ENCODE assay signal across 27 mouse cellular contexts in genomic region chr1:131043636-131044035, GRCm38 (mm10). TPM values are rescaled to one million over a fixed set of nuclear protein-coding genes. Genes with fewer than 3 reads are reported as not detected.
A peak's percentile ranks its signal among the peaks of the same experiment; 100 is the strongest.
DNase-seq lines count a peak whose midpoint lies in the region; ATAC-seq lines count a peak whose summit lies in the region.
"Had no signal": no experiment of that assay in that cellular context is flagged by ENCODE, and none has a peak within 500 bp of the region (broad histone marks: within the 10 kb centered on the region; RNA-seq: fewer than 3 reads in every experiment).

No protein-coding gene starts in this region.

- WGBS in forebrain, embryonic 14.5 days = 92% methylated on average over 4 of the region's 4 CpGs

- no peak overlapping the region for H3K4me2 ChIP-seq in forebrain, embryonic 14.5 days (ENCODE audit: low read length)

- DNase-seq in cerebellum, postnatal 10 days = peak; percentile 41 to 44
- no peak for DNase-seq in cerebellum, adult 11 months
- peak; percentile 85 for DNase-seq in heart, adult 11 months
- no peak for DNase-seq in heart, adult 18-20 months
- DNase-seq in testis, postnatal 10 days (ENCODE audit: low spot score) = peak; percentile 85
- DNase-seq in testis, postnatal 14 days (ENCODE audit: low spot score) = peak; percentile 72
- DNase-seq in forebrain, embryonic 14.5 days (ENCODE audit: low spot score) = no peak
- no peak for DNase-seq in right cerebral cortex, postnatal 10 days (ENCODE audit: low spot score in 2 of 2)
- DNase-seq: adrenal gland, adult 2 months; adrenal gland, adult 8-10 months; adrenal gland, postnatal 10 days; adrenal gland, postnatal 14 days; adrenal gland, postnatal 25 days; adrenal gland, postnatal 36 days; B cell, adult 2 months; cerebellum, adult 11-12 months; cerebellum, adult 18-20 months had no signal

- no peaks in the 10 kb centered on the region for H3K9me3 ChIP-seq in forebrain, embryonic 14.5 days (replicated peaks; ENCODE audit: control insufficient read depth, low read length)
- H3K9me3 ChIP-seq: G1E had no signal

- no peak overlapping the region for H3K9ac ChIP-seq in forebrain, embryonic 14.5 days (ENCODE audit: low read length)

- no peaks in the 10 kb centered on the region for H3K4me1 ChIP-seq in forebrain, embryonic 14.5 days (ENCODE audit: control insufficient read depth, insufficient read depth, low read length)

- H3K36me3 ChIP-seq in forebrain, embryonic 14.5 days (ENCODE audit: control insufficient read depth, insufficient read depth, low read length) = no peaks in the 10 kb centered on the region
- H3K36me3 ChIP-seq: G1E had no signal

- no peak overlapping the region for H3K27ac ChIP-seq in forebrain, embryonic 14.5 days (ENCODE audit: low read depth, low read length)

- no peaks in the 10 kb centered on the region for H3K27me3 ChIP-seq in forebrain, embryonic 14.5 days (replicated peaks; ENCODE audit: control insufficient read depth, insufficient read depth, low read length)
- H3K27me3 ChIP-seq: CH12.LX, Patski had no signal

- no peak for ATAC-seq in forebrain, embryonic 14.5 days
- ATAC-seq: activated CD4-positive, CD25-positive, alpha-beta regulatory T cell, adult 4 months; CD4-positive, CD25-positive, alpha-beta regulatory T cell, adult 4 months; Patski had no signal

- no peak overlapping the region for H3K4me3 ChIP-seq in forebrain, embryonic 14.5 days (ENCODE audit: low read depth, low read length)

RNA-seq across cellular contexts. Expression of gene Il10, which starts 24.0 kb away (rescaled TPM):
- not detected for total RNA-seq in heart, adult 18-20 months (2021)
- 0.16 TPM in 1 of 2 replicates, not detected in the other for polyA plus RNA-seq in forebrain, embryonic 14.5 days (2014; fragmentation: Nextera tagmentation; extraction: Ambion mirVana)
- total RNA-seq: adrenal gland, adult 18-20 months; adrenal gland, adult 2 months; adrenal gland, postnatal 10 days; adrenal gland, postnatal 14 days; adrenal gland, postnatal 25 days; adrenal gland, postnatal 36 days; adrenal gland, postnatal 4 days; G1E; MEL had no signal
- polyA plus RNA-seq: adrenal gland, adult 2 months; brain, embryonic 14.5 days; C2C12; G1E had no signal

RNA-seq across cellular contexts. Expression of gene Mapkapk2, which starts 54.0 kb away (rescaled TPM):
- total RNA-seq in heart, adult 18-20 months (2021) = 100 to 1,000 TPM; 311 to 318 TPM
- polyA plus RNA-seq in forebrain, embryonic 14.5 days (2014; fragmentation: Nextera tagmentation; extraction: Ambion mirVana) = 24.7 and 35.2 TPM in 2 replicates

Comparison
In these comparisons a context has a peak if more than half of its experiments do, and no peak if none do; other contexts are left out.
1. DNase-seq: peak in cerebellum, postnatal 10 days (2 of 2), heart, adult 11 months (single experiment), testis, postnatal 10 days (single experiment) and testis, postnatal 14 days (single experiment); none in cerebellum, adult 11 months (single experiment), heart, adult 18-20 months (0 of 2), forebrain, embryonic 14.5 days (single experiment) and right cerebral cortex, postnatal 10 days (0 of 2).